Mouse (Mus musculus) cerebellum, adult 11-12 months (tissue): ENCODE results near the gene Vmn1r63.
"Not testable (repeated sequence)": the region's sequence is repeated elsewhere in the genome, so short reads cannot be mapped to it uniquely, and the experiment has no call there.

Experiments
- DNase-seq: peaks from one replicate; pipeline ENCODE4 v3.0.0; 2022

Vmn1r63 gene

GRCm38 (mm10) chr7:5805345-5805744, at the start of gene Vmn1r63:
Gene Vmn1r63, minus strand, starts transcription at chr7:5805445.
- not testable (repeated sequence) for DNase-seq
